Mouse (Mus musculus): Measurements from ENCODE around the gene Ephb2.

Ephb2 gene

GRCm38 (mm10) chr4:136801463-136801862 is 34.3 kb downstream of the Ephb2 start:
- DNase-seq (ENCODE audit: low spot score in 2 of 2), result no peak

GRCm38 (mm10) chr4:136800366-136800765 is 35.4 kb downstream of the Ephb2 start:
- DNase-seq (ENCODE audit: low spot score in 2 of 2), result no peak

- DNase-seq (ENCODE audit: low spot score in 2 of 2), result no peak
Measured at GRCm38 (mm10) chr4:136797677-136798569, 37.9 kb downstream of the Ephb2 start.

GRCm38 (mm10) chr4:136793320-136793719 is 42.5 kb downstream of the Ephb2 start:
- DNase-seq (ENCODE audit: low spot score in 2 of 2), result no peak

GRCm38 (mm10) chr4:136789821-136790220 is 46.0 kb downstream of the Ephb2 start:
- DNase-seq (ENCODE audit: low spot score in 2 of 2), result peak in 1 of 2 experiments; percentile 4

GRCm38 (mm10) chr4:136787357-136787756 is 48.4 kb downstream of the Ephb2 start:
- DNase-seq (ENCODE audit: low spot score in 2 of 2), result no peak

GRCm38 (mm10) chr4:136786453-136787276 is 49.1 kb downstream of the Ephb2 start:
- DNase-seq (ENCODE audit: low spot score in 2 of 2), result no peak

GRCm38 (mm10) chr4:136783552-136784150 is 52.1 kb downstream of the Ephb2 start:
- DNase-seq (ENCODE audit: low spot score in 2 of 2), result no peak

- no peak for DNase-seq (ENCODE audit: low spot score in 2 of 2)
Measured at GRCm38 (mm10) chr4:136782579-136782925, 53.2 kb downstream of the Ephb2 start.

- peak in 1 of 2 experiments; percentile 7 for DNase-seq (ENCODE audit: low spot score in 2 of 2)
Measured at GRCm38 (mm10) chr4:136781868-136782578, 53.8 kb downstream of the Ephb2 start.

GRCm38 (mm10) chr4:136780201-136780895 is 55.4 kb downstream of the Ephb2 start:
- DNase-seq (ENCODE audit: low spot score in 2 of 2), result no peak

- DNase-seq (ENCODE audit: low spot score in 2 of 2), result no peak
Measured at GRCm38 (mm10) chr4:136779156-136779555, 56.6 kb downstream of the Ephb2 start.

- DNase-seq (ENCODE audit: low spot score in 2 of 2), result no peak
Measured at GRCm38 (mm10) chr4:136776471-136776892, 59.3 kb downstream of the Ephb2 start.

- DNase-seq (ENCODE audit: low spot score in 2 of 2), result no peak
Measured at GRCm38 (mm10) chr4:136775903-136776302, 59.9 kb downstream of the Ephb2 start.

GRCm38 (mm10) chr4:136774201-136774600 is 61.6 kb downstream of the Ephb2 start:
- no peak for DNase-seq (ENCODE audit: low spot score in 2 of 2)

GRCm38 (mm10) chr4:136772952-136773584 is 62.7 kb downstream of the Ephb2 start:
- no peak for DNase-seq (ENCODE audit: low spot score in 2 of 2)

GRCm38 (mm10) chr4:136772318-136772717 is 63.5 kb downstream of the Ephb2 start:
- no peak for DNase-seq (ENCODE audit: low spot score in 2 of 2)

GRCm38 (mm10) chr4:136770718-136771117 is 65.1 kb downstream of the Ephb2 start:
- no peak for DNase-seq (ENCODE audit: low spot score in 2 of 2)

- DNase-seq (ENCODE audit: low spot score in 2 of 2), result no peak
Measured at GRCm38 (mm10) chr4:136768499-136768898, 67.3 kb downstream of the Ephb2 start.

GRCm38 (mm10) chr4:136765080-136765479 is 70.7 kb downstream of the Ephb2 start:
- DNase-seq (ENCODE audit: low spot score in 2 of 2), result no peak
